Mouse (Mus musculus): ENCODE measurements around the gene Agxt. TPM values are rescaled to one million over a fixed set of nuclear protein-coding genes. Genes with fewer than 3 reads are reported as not detected.

Gene Agxt
- polyA plus RNA-seq, 2 experiments = not detected

- Histone ChIP-seq H3K4me3 (replicated peaks; ENCODE audit: low read length) (no peak within 1 kb of the TSS), H3K27ac (replicated peaks; ENCODE audit: low read depth, low read length) (no peak within 1 kb of the TSS), H3K36me3 (ENCODE audit: control insufficient read depth, insufficient read depth, low read length) (no peaks in the 10 kb centered on the region), H3K4me2 (replicated peaks; ENCODE audit: low read depth, low read length, severe bottlenecking) (no peak within 1 kb of the TSS), H3K9me3 (ENCODE audit: control insufficient read depth, low read length) (no peaks in the 10 kb centered on the region), H3K27me3 (ENCODE audit: control insufficient read depth, insufficient read depth, low read length) (no peaks in the 10 kb centered on the region), H3K9ac (ENCODE audit: low read depth, low read length, severe bottlenecking) (peak within 1 kb of the TSS; percentile 28; the same call in 1 of the 2 replicates), H3K4me1 (ENCODE audit: control insufficient read depth, insufficient read depth, low read length) (no peaks in the 10 kb centered on the region)
- no peak for DNase-seq (ENCODE audit: low spot score)
- ATAC-seq (ENCODE audit: low FRiP score, low read depth) = no peak
- 65% methylated on average over 8 of the region's 8 CpGs for WGBS
- no peak for TF ChIP-seq POLR2A (IDR thresholded peaks at IDR 0.05; ENCODE audit: borderline replicate concordance, extremely low read depth, insufficient read depth, insufficient read length)
Observed at GRCm38 (mm10) chr1:93160501-93161133, 25.6 kb downstream of the Agxt start, which contains the start of gene 2310007B03Rik. 2310007B03Rik (minus strand) TSS chr1:93160948.

GRCm38 (mm10) chr1:93161350-93161749, 26.3 kb downstream of the Agxt start:
- Histone ChIP-seq H3K9ac (ENCODE audit: low read depth, low read length, severe bottlenecking) (no peak overlapping the region), H3K4me1 (ENCODE audit: control insufficient read depth, insufficient read depth, low read length) (no peaks in the 10 kb centered on the region), H3K9me3 (ENCODE audit: control insufficient read depth, low read length) (no peaks in the 10 kb centered on the region), H3K4me3 (replicated peaks; ENCODE audit: low read length) (no peak overlapping the region), H3K27ac (replicated peaks; ENCODE audit: low read depth, low read length) (no peak overlapping the region), H3K4me2 (replicated peaks; ENCODE audit: low read depth, low read length, severe bottlenecking) (no peak overlapping the region), H3K27me3 (ENCODE audit: control insufficient read depth, insufficient read depth, low read length) (no peaks in the 10 kb centered on the region), H3K36me3 (ENCODE audit: control insufficient read depth, insufficient read depth, low read length) (no peaks in the 10 kb centered on the region)
- ATAC-seq (ENCODE audit: low FRiP score, low read depth) (no peak), DNase-seq (ENCODE audit: low spot score) (no peak)
- no peak for TF ChIP-seq POLR2A (IDR thresholded peaks at IDR 0.05; ENCODE audit: borderline replicate concordance, extremely low read depth, insufficient read depth, insufficient read length)
- WGBS = 74% methylated on average over 8 of the region's 8 CpGs

- 86% methylated on average over 10 of the region's 10 CpGs for WGBS
- Histone ChIP-seq H3K4me3 (replicated peaks; ENCODE audit: low read length) (no peak overlapping the region), H3K9ac (ENCODE audit: low read depth, low read length, severe bottlenecking) (no peak overlapping the region), H3K9me3 (ENCODE audit: control insufficient read depth, low read length) (no peaks in the 10 kb centered on the region), H3K4me2 (replicated peaks; ENCODE audit: low read depth, low read length, severe bottlenecking) (no peak overlapping the region), H3K4me1 (ENCODE audit: control insufficient read depth, insufficient read depth, low read length) (no peaks in the 10 kb centered on the region), H3K27me3 (ENCODE audit: control insufficient read depth, insufficient read depth, low read length) (no peaks in the 10 kb centered on the region), H3K27ac (replicated peaks; ENCODE audit: low read depth, low read length) (no peak overlapping the region), H3K36me3 (ENCODE audit: control insufficient read depth, insufficient read depth, low read length) (no peaks in the 10 kb centered on the region)
- TF ChIP-seq POLR2A (IDR thresholded peaks at IDR 0.05; ENCODE audit: borderline replicate concordance, extremely low read depth, insufficient read depth, insufficient read length) = no peak
- ATAC-seq (ENCODE audit: low FRiP score, low read depth) (no peak), DNase-seq (ENCODE audit: low spot score) (no peak)
Observed at GRCm38 (mm10) chr1:93161921-93162320, 26.9 kb downstream of the Agxt start.

- Histone ChIP-seq H3K36me3 (ENCODE audit: control insufficient read depth, insufficient read depth, low read length) (no peaks in the 10 kb centered on the region), H3K27ac (replicated peaks; ENCODE audit: low read depth, low read length) (no peak overlapping the region), H3K4me1 (ENCODE audit: control insufficient read depth, insufficient read depth, low read length) (no peaks in the 10 kb centered on the region), H3K4me3 (replicated peaks; ENCODE audit: low read length) (no peak overlapping the region), H3K27me3 (ENCODE audit: control insufficient read depth, insufficient read depth, low read length) (no peaks in the 10 kb centered on the region), H3K9me3 (ENCODE audit: control insufficient read depth, low read length) (no peaks in the 10 kb centered on the region), H3K4me2 (replicated peaks; ENCODE audit: low read depth, low read length, severe bottlenecking) (no peak overlapping the region), H3K9ac (ENCODE audit: low read depth, low read length, severe bottlenecking) (no peak overlapping the region)
- ATAC-seq (ENCODE audit: low FRiP score, low read depth) = no peak
- DNase-seq (ENCODE audit: low spot score) = no peak
- WGBS = 65% methylated on average over 7 of the region's 7 CpGs
- TF ChIP-seq POLR2A (IDR thresholded peaks at IDR 0.05; ENCODE audit: borderline replicate concordance, extremely low read depth, insufficient read depth, insufficient read length) = no peak
Observed at GRCm38 (mm10) chr1:93162588-93162987, 27.5 kb downstream of the Agxt start.

- DNase-seq (ENCODE audit: low spot score) (no peak), ATAC-seq (ENCODE audit: low FRiP score, low read depth) (no peak)
- H3K27me3 ChIP-seq (ENCODE audit: control insufficient read depth, insufficient read depth, low read length) = no peaks in the 10 kb centered on the region
- no peaks in the 10 kb centered on the region for H3K4me1 ChIP-seq (ENCODE audit: control insufficient read depth, insufficient read depth, low read length)
- TF ChIP-seq POLR2A (IDR thresholded peaks at IDR 0.05; ENCODE audit: borderline replicate concordance, extremely low read depth, insufficient read depth, insufficient read length) = no peak
- no peak overlapping the region for H3K4me2 ChIP-seq (replicated peaks; ENCODE audit: low read depth, low read length, severe bottlenecking)
- H3K27ac ChIP-seq (replicated peaks; ENCODE audit: low read depth, low read length) = no peak overlapping the region
- 76% methylated on average over 9 of the region's 9 CpGs for WGBS
- no peak overlapping the region for H3K9ac ChIP-seq (ENCODE audit: low read depth, low read length, severe bottlenecking)
- H3K36me3 ChIP-seq (ENCODE audit: control insufficient read depth, insufficient read depth, low read length) = no peaks in the 10 kb centered on the region
- no peaks in the 10 kb centered on the region for H3K9me3 ChIP-seq (ENCODE audit: control insufficient read depth, low read length)
- no peak overlapping the region for H3K4me3 ChIP-seq (replicated peaks; ENCODE audit: low read length)
Observed at GRCm38 (mm10) chr1:93165447-93165846, 30.4 kb downstream of the Agxt start.

All from limb, embryonic 14.5 days (tissue).